Mouse (Mus musculus) thymus, postnatal 10 days (tissue): ENCODE results near the gene Rad51b.

ENCODE experiments used
- DNase-seq, 2 experiments: peaks; one replicate each; pipeline ENCODE4 v3.0.0; 2021; ENCODE audit warnings: low spot score in 2 of 2

Rad51b gene

DNA sequence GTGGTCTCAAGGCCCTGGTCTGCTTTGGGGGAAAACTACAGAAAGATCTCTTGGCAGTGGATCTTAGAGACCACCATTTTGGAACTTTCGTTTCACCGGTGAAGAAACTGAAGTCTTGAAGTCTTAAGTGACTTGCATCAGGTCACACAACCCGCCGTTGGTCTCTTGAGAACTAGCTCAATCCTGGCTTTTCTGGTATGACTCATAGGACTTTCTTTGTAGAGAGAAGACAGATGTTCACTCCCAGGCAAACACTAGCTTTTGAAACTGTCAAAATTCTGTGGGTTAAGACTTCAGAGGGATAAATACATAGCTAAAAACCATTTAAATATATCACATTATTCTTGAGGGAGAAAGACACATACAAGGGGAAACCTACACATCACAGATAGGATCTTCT is 195.1 kb downstream of the Rad51b start:
- no peak for DNase-seq

DNA sequence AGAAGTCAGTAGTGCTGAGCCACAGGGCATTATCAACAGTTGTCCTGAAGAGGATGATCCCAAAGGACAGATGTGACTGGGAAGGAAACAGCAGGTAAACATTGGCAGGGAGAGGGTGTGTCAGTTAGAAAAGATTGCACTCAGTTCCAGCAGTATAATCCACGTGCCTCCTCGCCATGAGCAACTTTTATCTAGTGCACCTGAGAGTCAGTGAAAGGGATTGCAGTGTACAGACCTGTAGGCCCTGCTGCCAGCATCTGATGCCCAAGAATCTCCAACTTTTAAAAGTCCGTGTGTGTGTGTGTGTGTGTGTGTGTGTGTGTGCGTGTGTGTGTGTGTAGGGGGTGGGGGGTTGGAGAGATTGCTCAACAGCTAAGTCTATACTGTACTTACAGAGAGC is 195.5 kb downstream of the Rad51b start:
- no peak for DNase-seq

DNA sequence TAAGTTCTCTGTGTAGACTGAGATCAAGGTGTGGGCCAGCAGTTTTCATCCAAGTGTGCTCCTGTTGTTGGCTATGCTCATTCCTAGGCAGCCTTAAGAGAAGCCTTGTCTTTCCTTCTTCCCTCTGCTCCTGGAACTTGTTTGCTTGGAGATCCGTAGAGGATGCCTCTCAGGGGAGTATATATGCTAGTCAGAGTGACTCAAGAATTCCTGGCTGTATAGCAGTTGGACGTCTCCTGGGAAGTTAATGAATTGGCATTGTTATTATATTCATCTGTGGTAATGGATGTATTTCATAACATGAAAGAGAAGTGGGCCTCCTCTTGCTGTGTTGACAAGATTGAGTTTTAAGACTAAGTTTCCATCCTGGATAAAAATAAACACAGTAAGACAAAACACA is 196.4 kb downstream of the Rad51b start:
- DNase-seq, result no peak

DNA sequence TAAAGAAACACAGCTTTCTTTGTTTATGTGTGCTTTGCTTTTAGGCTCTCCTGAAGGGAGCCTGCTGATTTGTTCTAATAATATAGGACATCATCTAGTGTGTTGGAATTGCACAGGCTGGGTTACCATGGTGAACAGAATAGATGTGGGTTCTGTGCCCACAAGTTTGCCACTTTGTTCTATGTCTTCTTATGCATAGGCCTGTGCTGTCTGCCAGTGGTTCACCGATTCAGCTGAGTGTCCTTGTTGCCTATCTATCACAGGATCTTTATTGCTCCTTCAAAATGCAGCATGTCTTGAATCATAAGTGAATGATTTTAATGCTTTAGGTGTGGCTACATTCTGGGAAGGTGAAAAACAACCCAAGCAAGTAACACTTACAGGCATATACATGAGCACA is 201.2 kb downstream of the Rad51b start:
- no peak for DNase-seq

DNA sequence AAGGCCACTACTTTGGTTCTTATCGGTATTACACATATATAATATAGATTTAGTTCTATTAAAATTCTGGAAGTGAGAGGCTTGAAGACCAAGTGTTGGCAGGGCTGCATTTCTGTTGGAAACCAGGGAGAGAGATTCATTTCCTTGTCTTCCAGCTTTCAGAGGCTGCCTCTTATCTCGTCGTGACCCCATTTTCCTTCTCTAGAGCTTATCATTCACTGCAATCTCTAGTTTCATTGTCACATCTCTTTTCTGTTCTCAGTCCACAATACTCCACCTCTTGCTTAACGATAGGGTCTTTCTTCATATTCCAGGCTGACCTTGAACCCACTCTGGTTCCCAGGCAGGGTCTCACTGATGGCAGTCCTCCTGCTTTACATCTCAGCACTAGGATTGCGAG is 202.7 kb downstream of the Rad51b start:
- no peak for DNase-seq

DNA sequence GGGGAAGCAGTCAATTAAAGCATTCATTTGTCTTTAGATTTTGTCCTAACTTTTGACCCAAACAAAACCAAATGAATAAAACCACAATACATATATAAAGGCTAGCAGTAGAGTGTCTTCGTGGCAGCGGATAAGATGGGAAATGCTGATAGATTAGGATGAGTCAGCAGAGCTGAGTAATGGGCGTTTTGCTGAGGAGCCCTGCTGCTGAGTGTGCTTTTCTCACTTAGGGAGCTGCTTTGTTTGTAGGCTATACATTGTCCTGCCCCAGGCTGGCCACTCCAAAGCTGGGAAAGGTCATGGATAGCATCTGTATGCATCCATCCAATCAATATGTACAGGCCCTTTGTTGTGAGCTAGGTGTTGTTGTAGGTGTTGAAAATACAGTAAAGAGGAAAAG is 204.8 kb downstream of the Rad51b start:
- DNase-seq, result no peak

DNA sequence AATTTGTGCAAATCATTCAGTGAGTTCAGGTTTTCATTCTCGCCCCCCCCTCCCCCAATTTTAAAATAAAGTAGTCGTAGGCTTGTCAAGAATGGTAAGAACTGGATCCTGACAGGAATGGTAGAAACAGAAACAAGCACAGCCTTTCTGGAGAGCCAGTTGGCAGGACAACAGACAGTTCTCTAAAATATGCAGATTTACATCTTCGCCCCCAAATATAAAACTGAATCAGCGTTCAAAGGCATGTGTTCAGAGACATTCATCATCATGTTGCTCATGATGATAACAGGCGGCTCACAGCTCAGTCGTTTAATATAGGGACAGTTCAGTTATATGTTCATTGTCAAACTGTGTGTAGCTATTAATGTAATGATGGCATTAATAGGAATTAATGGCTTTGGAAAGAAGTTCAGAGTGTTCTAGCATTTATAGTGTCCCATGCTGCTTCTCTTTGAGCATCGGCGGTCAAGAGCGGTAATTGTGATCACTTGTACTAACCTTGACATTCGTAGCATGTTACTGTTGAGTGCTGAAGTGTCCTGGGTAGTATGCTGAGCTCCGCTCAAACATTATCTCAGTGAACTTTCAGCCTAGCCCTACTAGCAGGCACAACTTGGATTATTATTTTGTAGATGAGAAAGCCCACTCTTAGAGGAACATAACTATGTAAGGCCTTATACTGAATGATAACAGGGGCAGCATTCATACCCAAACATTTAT is 205.9 kb downstream of the Rad51b start:
- DNase-seq, result no peak

DNA sequence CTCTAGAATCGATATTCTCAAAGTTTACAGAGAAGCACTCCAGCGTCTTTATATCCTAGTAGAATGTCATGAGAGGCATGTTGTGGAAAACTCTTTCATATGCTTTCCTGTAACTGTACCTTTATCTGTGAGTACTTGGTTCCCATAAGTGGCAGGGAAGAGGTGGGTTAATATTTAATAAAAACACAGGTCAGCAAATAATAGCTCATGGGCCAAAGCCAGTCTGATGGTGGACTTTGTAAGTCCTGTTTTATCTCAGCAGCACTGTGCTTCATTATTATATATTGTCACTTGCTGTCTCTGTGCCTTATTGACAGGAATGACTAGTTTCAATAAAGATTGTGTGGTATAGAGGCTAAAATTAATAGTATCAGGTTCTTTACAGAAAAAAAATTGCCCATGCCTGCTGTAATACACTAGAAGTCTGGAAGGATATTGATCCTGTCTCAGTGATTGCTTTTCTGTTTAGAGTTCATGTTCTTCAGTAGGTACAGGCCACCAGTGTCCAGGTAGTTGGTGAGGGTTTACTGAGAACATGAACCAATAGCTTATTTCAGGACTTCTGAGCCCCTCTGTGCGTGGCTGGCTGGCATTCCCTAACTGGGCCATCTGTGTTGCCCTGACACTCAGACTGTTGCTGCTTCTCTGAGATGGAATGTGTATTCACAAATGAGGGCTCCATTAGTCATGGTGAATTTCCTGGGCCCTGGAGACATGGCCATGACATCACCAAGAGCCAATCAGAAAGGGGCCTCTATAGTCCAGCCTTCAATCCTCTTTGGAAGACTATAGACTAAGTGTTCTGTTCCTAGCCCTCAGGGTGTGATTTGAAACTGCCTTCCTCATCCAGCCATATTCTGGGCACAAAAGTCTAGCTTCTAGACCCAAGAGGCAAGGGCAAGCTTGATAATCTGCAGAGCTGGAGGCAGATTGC is 206.8 kb downstream of the Rad51b start:
- DNase-seq, result no peak

DNA sequence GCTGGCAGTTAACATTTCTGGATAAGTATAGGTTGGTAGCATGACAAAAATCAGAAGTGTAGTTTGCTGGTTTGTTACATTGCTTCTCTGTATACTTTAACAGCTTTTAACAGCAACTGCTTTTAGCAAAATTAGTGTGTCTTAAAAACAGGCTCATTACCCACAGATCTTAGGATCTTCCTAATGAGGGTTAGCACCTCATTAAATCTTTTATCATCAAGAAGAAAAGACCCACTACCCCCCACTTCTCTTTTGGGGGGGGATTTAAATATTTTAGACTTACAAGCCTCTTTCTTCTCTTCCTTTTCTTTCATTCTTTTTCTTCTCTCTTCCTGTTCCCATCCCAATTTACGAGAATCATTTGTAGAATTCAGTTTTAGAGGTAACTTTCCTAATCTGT is 207.6 kb downstream of the Rad51b start:
- DNase-seq, result no peak

DNA sequence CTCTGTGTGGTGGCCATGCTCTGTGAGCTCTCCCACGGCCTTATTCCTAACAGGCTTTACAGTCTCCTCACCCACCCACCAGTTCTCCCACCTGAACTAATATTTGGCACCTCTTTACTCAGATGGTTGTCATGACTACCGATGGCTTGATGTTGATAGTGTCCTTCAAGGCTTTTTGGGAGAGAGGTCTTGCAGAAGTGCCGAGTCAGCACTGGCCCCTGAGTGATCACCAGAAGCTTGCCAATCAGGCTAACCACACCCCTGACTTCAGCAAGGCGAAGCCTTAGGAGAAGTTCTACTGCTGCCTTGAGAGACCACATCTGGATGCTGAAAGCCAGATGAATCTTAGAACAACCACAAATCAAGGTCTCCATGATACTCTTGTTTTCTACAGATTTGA is 209.3 kb downstream of the Rad51b start:
- no peak for DNase-seq

DNA sequence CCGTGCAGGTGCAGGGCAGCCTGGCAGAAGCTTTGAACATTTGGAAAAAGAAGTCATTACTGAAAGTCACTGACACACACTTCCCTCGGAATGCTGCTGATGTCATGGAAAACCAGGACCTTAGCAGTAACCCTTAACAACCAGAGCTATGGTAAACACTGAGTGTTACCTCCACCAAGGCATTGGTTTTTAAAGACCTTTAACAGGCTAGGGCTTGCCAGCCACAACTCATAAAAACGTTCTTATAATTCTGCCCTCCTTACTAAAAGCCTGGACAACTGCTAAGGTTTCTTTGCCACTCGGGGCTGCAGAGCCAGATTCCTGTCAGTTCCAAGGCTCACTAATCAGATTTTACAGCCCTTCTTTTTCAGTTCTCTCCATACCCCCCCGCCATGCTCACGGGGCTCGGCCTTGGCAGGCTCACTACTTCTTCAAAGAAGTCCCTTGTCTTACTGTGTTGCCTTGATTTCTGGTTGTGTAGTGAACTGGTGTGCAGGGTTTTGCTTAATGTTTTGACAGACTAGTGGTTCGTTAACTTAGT is 210.1 kb downstream of the Rad51b start:
- DNase-seq, result no peak

DNA sequence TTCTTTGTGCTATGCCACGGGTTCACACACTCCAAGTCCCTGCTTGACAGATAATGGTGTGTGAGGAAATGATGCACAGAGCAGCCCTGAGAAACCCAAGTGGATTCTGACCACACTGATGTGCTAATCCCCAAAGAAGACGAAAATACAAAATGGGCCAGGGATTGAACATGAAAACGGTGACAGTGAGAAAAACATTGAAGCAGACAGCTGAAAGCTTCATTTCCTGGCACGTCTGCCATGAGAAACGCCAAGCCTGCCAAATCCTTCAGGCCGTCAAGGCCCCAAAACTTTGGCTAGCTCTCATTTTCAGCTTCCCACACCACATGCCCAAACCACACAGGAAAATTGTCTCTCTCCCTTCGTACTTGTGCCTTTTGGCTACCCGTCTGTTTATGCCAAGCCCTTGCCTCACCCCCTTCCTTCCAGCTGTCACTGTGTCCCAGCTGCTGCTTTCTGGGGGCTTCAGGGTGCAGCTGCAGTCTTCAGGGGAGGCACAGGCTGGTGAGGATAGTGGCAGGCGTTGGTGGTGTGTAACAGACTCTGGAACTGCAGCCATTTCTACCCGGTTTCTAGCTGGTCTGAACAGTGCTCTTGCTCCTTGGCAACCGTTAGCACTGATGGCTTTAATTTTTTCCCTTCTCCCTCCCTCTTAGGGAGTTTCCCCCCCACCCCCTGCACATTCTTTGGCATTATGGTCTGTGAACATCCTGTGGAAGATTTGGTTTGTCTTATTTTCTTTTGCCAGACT is 214.5 kb downstream of the Rad51b start:
- peak; percentile 62 for DNase-seq

DNA sequence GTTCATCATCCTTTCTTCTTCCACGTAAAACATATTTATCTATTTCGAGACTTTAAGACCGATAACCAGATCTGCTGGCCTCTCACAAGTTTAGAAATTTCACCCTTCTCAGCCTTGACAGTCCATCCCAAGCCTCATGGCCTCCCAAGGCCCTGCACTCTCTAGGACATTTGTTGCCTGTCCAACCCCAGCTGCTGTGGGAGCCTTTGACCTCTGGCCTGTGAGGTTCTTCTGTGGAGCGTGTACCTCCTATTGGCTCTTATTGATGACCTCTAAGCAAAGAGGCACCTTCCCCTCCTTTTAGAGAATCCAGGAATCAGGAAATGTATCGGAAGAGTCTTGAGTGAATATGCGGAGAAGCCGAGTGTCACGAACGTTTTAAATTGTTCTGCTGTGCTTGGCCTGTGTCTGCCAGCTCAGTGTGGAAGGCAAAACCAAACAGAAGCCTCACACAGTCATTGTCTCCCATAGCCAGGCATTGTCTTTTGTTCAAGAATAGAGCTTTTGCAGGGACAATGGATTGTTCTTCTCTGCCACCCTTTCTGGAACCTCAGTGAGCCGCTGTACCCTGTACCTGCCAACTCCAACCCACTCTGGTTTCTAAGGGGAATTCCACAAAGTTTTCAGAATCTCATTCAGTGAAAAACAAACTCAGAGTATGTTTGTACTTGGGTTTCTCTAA is 215.3 kb downstream of the Rad51b start:
- DNase-seq, result no peak

DNA sequence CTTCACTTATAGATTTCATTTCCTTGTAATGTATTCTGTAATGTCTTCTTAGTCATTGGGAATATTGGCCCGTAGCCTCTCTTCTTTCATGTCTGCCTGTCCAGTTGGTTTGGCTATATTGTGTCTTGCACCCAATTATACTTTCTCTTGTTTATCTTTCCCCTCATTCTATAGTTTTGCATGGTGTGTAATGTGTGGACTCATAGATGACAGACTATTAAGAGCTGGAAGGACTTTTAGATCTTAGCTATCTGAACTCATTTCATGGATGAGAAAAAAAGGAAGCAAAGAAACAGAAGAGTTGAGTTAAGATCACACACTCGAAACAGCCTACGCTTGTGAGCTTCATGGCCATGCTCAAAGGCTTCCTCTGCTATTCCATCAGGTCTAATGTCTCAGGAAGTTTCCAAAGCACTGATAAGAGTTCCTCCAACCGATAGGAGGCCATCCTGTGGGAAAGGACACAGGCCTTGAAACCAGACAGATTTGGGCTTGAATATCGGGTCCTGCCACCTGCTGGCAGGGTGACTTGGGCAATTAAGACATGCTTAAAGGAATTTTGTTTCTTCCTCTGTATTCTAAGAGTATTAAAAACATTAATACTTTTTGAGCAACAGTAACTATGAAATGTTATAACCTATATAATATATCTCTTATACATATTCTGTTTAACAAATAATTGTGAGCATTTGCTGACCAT is 216.1 kb downstream of the Rad51b start:
- no peak for DNase-seq

DNA sequence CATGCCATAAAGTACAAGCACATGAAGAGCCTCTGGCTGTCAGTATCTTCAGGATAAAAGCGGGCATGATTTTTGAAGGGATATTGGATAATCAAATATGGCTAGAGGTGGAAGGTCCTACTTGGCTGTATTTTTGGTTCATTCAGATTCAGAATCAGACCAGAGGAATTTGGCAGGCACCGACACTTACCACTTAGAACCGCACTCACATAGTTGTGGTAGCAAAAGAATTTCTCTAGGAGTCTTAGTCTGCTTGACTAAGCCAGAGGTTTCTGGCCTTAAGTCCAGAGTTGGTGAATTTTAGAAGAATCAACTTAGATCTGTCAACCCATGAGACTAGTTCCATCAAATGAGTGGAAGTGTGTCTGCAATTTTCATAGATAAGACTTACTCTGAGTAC is 217.6 kb downstream of the Rad51b start:
- DNase-seq, result no peak

DNA sequence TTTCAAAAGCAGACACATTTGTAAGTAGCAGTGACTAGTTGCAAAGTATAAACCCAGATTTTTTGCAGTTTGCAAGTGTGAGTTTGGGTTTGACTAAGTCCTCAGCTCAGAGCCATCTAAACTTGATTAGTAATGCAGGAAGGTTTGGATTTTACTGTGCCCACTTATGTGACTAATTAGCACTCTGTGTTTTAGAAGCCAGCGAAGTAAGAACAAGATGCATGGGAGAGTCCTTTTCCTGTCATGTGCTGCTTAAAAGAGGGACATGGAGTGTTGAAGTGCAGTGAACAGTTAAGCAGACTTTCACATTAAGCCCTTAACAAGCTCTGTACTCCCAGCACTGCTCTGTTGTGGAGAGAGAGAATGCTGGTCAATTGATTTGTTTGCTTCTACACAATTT is 225.3 kb downstream of the Rad51b start:
- no peak for DNase-seq

DNA sequence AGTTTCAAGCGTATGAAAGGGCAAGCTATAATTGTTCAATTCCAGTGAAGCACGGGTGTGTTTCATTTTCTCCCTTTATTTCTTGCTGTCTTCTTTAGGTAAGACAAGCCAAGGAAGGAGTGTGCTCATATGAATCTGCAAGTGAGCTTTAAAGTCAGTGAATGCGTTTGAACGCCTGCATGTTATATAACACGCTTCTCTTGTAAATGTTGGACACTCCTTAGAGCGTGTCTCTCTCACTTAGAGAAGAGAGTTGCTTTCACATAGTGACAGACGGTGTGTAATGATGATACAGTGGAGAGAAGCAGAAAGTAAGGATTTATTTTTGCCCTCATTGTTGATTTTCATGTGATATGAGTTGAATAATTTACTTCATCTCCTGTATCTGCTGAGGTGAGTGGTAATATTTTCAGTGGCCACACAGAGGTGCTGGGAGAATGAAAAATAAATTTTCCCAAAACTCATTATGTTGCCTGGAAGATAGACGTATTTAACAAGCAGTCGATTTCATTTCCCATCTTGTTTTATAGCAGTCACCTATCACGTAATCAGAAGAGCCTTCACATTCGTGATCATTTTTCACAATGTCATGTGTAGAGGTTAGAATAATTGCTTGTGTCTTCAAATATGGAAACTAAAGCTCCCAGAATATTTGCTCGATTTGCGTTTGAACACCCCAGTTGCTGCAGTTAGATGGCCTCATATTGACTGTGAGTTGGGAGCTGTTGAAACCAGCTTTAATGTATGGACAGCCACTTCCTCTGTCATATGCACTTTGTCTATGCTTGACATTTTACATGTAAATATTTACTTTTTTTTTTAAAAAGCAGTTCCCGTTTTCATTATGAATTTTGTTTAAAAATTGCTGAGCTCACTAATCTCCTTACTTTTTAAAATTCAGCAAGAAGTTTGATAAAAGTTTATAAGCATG is 228.1 kb downstream of the Rad51b start:
- no peak for DNase-seq

DNA sequence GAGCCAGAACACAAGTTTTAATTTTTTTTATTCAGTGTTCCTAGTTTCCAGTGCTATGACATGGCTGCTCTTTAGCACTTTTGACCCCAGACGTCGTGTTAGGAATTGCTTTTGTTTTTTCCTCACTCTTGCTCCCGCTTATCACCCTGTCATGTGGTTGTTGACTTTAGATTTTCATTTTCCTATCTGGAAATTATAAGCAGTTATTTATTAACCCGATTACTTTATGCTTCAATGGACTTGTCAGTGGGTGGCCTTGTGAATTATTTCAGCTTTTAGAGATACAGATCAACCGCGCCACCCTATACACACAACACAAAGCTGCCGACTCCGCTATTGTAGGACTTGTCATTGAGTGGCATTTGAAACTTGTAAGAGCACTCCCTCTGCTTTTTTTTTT is 228.8 kb downstream of the Rad51b start:
- no peak for DNase-seq

DNA sequence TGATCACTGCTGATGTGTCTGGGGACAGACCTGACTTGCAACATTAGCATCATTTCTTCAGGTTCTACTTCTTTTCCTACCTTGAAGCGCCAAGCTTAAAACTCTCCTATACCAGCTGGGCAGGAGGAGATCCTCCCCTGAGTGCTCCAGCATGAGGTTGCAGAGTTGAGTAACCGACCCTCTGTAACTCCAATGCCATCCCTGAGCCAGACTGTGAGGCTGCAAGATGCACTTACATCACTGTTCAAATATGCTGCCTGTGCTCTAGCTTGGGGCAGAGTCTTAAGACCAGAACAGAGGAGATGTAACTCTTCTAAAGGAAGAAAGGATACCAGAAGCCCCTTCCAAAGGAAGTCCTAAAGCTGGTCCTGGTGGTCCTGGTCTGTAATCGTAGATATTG is 230.1 kb downstream of the Rad51b start:
- DNase-seq, result no peak
